Mouse (Mus musculus) v-Abl transformed pro-B cells (cell line): ENCODE measurements around the gene Plppr2.

Source experiments
- in situ Hi-C, 2 experiments: fragments of 400-800 bp; cut with MboI; formaldehyde crosslinking; loops; one replicate each; pipeline ENCODE4 v1.15.1; 2025; ENCODE audit not compliant: unreplicated experiment in 2 of 2

Gene Plppr2

DNA sequence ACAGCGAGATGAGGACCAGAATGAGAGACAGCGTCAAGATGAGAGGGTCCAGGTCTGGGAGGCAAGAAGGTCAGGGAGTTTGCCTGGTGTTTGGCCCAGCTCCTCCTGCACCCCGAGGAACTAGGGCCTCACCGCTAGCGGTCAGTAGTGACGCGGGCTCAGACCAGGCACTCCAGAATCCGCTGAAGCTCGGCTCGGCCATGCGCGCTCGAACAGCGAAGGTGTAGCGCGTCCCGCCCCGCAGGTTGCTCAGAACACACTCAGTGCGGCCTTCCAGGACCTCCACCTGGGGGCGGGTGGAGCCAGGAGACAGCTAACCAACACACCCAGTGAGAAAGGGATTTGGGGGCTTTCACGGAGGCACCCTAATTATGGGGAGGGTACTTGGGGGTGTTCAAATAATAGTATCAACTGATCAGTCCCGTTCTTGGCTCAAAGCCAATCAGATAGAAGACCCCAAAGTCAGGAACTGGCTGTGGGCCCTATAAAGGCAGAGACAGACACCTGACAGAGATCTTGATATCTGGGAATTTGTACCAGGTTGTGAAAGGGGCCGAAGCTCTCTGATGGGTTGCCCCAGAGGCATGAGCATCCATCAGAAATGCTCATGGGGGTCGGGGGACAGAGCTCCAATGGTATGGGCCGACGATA is 23.9 kb downstream of the Plppr2 start:
- in situ Hi-C loops = no loop called here

DNA sequence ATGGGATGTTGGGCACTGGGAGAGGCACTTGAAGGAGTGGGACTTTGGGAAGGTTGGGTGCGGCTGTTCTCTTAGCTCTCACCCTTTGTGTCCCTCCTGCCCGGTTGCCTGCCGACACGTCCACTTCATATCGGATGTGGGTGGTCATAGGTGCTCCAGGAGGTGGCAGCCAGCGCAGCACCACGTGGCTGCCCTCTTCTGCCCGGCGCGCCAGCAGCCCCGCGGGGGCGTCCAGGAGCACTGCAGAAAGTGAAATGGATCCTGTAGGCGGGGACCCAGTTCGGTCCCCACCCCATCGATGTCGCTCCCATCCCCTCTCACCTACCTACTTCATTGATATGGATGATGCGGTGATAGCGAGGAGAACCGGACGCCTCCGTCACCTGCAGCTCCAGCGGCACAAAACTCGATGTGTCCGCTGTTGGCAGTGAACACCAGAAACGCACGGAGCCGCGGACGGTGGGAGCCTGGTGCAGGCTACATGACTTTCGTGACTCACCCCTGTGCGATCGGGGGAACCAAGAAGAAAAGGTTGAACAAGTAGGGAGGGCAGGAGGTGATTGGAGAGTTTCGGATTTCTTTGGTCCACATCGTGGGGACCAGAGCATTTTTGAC is 24.6 kb downstream of the Plppr2 start:
- in situ Hi-C loops = no loop called here

DNA sequence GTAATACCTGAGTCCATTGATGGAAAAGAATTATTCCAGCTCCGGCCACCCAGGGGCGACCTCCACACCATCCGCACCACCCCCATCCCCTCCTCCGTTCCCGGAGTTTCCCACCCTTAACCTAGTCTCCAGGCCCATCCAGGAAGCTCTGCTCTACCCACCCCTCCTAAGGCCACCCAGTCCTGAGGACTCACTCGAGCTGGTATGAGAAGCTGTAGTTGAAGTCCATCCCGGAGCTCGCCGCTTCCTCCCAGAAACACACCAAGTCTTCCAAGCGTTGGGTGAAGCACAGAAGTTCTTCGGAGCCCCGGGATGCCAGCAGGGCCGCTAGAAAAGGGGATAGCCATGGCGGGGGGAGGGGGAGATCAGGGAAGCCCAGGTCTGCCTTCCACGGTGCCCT is 25.2 kb downstream of the Plppr2 start:
- in situ Hi-C loops = no loop called here

DNA sequence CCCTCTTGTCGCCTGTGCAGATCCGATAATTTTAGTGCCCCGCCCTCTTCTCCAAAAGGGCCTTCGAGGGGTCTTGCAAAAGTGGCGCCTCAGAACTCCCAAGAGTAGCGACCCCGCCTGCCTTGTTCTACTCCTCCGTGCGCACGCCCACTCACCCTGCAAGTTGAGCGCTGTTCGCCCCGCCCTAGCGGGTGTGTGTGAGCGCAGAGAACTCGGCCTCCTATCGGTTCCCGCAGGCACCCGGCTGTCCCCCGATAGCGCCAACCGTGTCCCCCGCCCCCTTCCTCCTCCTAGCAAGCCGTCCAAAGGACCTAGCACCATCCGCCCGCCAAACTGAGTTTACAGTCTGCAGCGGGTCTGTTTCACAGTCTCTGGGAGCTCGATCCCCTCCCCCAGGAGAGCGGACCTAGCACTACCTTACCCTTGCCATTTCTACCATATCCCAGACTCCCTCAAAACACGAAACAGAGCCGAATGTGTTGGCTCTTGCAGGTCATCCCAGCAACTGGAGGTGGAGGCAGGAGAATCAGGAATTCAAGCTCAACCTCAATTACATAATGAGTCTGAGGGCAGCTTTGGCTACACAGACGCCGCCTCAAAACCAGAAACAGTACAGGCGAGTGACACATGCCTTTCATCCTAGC is 25.7 kb downstream of the Plppr2 start:
- in situ Hi-C loops = no loop called here

DNA sequence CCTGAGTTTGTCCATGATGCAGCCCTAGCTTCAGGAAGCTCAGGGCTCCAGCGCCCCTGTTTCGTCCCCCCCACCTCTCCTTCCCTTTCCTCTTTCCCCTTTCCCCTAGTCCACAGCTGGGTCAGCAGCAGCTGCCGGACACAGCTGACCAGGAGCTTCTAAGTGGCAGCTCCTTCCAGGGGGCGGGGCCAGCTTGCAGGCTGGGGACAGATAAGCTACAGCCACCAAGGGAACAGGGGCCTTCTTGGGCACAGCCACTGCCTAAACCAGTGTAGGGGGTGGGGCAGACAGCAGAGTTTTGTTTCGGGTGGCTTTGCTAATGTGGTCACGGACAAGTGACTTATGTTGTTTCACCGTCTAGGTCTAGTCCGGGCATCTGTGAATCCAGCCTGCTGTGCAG is 26.6 kb downstream of the Plppr2 start, which contains the start of gene Epor:
Gene Epor, minus strand, starts transcription at position 90 of the 400 bp plus-strand sequence.
- in situ Hi-C loops = no loop called here

DNA sequence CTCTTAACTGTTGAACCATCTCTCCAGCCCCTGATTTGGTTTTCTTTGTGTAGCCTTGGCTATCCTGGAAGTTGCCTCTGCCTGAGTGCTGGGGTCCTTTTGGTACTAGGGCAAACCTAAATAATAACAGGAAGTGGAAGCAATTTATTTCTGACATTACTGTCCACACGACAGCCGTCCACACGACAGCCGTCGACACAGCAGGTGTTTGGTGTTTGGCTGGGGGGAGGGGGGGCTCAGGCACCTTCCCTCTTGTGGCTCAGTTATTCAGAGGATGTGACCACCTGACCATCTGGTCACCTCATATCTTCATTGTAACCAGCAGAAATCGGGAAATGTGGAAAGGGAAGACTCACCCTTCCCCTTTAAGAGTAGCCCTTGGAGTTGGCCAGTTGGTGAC is 32.0 kb downstream of the Plppr2 start:
- in situ Hi-C loops = no loop called here

DNA sequence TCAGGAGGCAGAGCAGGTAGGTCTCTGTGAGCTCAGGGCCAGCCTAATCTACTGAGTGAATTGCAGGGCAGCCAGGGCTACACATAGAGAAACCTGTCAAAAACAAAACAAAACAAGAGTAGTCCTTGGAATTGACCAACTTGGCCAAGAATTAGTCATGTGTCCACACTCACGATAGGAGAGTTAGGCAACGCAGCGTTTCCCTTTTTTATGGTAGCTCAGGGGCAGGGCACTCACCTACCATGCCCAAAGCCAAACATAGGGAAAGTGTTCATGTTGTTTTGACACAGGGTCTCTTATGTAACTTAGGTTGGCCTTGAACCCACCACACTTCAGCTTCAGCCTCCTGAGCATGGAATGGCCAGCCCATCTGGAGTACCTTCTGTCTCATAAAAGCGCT is 32.5 kb downstream of the Plppr2 start:
- in situ Hi-C loops = no loop called here

DNA sequence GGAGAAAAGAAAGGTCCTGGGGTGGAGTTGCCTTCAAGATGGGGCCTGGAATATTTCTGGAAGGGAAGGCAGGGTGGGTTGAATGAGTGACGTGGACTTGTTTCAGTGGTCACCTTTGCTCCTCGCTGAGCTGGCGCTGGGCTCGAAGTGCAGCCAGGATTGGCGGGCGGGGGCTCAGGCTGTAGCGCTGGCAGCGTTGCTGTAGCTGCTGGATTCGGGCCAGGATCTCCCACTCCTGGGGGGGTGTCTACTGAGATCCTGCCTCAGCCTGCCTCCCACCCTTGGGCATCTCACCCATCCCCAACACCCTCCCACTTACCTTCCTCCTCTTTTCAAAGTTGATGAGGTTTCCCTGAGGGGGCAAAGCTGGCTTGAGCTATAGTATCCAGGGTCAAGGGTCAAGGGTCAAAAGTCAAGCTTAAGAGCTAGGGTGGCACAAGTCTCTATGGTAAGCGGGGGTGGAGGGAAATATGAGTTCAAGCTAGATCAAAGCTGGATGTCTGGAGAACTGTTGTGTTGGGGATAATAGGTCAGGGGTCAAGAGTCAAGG is 39.9 kb downstream of the Plppr2 start:
- in situ Hi-C loops = loop anchor here (5.0 to 10.0 kb wide), 6 partner anchors 81 to 438 kb away; partner anchors contain the start of genes 9530077C05Rik (in 1 of the 2), Pigyl (in 1 of the 2) and Zfp809 (in 1 of the 2)

DNA sequence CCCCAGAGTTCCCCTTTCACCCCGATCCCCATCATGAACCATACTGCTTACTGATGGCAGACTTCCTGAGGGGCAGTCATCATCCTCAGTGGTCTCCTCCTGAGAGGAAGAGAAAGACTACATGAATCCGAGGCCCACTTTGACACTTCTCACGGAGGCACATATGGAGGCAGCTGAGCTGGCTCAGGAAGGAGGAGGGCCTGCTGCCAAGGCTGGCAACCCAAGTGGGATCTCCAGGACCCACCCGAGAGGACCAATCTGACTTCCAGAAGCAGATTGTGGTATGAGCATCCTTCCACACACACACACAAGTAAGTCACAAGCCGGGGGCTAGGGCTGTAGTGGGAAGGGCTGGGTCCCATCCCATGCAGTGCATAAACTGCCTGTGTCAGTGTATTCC is 40.5 kb downstream of the Plppr2 start:
- in situ Hi-C loops = loop anchor here (5.0 to 10.0 kb wide), 6 partner anchors 80 to 437 kb away; partner anchors contain the start of genes 9530077C05Rik (in 1 of the 2), Pigyl (in 1 of the 2) and Zfp809 (in 1 of the 2)

DNA sequence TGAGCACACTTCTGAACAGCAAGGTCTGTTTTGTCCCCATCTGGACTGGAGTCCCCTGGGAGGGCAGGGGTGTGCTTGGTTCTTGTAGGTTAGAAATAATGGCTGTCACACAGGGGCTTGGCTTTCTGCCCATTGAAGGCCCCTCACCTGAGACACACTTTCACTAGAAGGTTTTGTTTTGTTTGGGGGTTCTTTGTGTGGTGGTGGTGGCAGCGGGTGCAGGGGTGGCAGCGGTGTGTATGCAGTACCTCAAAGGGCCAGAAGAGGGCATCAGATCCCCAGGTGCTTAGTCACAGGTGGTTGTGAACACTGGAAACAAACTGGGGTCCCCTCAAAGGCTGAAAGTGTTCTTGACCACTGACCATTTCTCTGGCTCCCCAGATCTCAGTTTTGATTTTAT is 41.1 kb downstream of the Plppr2 start:
- in situ Hi-C loops = loop anchor here (5.0 to 10.0 kb wide), 6 partner anchors 79 to 437 kb away; partner anchors contain the start of genes 9530077C05Rik (in 1 of the 2), Pigyl (in 1 of the 2) and Zfp809 (in 1 of the 2)

DNA sequence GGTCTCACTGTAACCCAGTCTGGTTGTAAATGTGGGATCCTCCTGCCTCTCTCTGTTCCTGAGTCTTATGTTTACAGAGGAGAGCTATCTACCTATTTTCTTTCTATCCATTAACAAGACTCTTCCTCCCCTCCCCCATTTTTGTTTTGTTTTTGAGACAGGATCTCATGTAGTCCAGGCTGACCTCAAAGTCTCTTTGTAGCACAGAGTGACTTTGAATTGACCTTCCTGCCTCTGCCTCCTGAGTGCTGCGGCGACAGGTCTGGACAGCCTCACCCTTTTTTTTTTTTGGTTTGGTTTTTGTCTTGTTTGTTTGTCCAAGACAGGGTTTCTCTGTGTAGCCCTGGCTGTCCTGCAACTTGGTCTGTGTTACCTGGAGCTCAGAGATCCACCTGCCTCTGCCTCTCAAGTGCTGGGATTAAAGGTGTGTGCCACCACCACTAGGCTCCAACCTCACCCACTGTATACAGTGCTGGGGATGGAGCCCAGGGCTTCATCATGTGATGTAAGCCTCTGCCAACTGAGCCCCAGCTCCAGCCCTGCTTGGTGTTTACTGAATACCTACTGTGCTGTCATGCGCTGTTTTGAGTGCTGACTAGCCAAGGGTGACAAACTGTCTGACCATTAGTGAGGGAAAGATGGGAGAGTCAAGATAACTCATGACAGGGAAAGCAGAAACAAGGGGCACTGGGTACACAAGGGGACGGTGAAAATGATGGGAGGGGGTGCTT is 41.7 kb downstream of the Plppr2 start:
- in situ Hi-C loops = loop anchor here (5.0 to 10.0 kb wide), 6 partner anchors 79 to 436 kb away; partner anchors contain the start of genes 9530077C05Rik (in 1 of the 2), Pigyl (in 1 of the 2) and Zfp809 (in 1 of the 2)

DNA sequence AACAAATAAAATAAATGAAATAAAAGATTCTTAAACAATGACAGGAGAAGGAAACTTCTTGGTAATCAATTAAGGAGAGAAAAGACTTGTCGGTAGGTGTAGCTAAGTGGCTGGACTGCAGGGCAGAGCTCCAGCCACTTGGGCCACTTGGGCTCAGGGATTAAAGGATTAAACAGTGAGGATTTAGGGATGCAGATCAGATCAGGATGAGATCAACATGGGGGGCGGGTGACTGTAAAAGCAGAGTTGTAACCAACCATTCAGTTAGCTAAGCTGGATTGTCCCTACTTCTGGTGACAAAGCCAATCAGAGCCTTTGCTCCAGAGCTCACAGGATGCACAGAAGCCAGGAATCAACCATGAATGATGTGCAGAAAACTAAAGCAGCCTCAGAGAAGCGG is 47.1 kb downstream of the Plppr2 start:
- in situ Hi-C loops = no loop called here

DNA sequence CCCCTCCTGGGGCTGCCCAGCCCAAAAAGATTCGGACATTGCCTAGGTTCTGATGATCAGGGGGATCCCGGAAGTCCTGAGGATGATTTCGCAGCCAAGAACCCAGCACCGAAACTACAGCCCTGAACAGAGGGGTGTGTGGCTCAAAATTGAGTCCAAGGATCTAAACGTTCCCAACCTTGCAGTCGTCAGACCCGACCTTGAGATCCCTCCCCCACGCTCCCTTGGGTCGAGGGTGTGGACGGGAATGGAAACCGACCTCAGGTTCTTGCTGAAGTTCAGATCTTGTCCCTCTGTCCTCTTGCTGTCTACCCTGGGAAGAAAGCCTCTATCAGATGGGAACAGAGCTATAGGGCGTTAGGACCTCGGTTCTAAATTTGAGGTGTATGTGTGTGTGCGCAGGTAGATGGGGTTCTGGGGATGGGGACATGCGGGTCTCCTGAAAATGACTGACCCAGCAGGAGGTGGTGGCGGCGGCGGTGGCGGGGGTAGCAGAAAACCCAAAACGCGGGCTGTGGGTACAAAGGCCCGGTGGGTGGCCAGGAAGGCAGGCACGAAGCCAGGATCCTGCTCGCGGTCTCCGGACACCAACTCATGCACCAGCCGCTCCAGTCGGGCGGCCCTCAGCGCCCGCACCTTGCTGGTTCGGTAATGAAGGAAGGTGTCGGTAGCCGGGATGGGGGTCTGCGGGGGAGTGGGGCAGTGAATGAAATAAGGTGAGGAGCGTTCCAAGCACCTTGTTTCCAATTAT is 50.9 kb downstream of the Plppr2 start:
- in situ Hi-C loops = no loop called here

DNA sequence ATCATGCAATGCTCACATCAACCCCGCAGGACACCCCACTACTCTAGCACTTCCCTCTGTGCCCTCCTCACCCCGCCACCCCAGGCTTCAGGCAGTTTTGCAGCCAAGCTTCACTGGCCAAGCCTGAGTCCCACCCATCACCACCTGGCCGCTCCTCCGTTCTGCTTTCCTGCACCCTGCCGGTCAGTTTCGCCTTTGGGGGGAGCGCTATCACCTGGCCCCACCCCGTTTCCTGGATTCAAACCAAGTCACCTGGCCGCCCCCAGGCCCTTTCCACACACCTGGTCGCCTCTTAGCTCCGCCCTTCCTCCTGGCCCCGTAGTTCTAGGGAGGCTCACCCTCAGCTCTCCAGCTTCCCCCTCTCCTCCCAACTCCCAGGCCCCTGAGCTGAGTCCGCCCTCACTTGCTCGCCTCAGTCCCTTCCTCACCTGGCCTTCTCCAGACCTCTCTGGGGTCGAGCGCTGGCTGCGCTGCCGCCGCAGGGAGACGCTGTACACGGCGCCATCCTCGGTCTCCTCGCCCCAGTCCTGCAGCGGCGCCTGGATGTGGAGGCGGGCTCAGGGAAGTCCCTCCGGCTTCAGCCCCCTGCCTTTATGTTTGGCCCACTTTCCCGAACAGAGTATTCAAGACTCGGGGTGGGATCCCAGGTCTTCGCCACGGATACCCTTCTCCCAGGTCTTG is 51.7 kb downstream of the Plppr2 start:
- in situ Hi-C loops = no loop called here

DNA sequence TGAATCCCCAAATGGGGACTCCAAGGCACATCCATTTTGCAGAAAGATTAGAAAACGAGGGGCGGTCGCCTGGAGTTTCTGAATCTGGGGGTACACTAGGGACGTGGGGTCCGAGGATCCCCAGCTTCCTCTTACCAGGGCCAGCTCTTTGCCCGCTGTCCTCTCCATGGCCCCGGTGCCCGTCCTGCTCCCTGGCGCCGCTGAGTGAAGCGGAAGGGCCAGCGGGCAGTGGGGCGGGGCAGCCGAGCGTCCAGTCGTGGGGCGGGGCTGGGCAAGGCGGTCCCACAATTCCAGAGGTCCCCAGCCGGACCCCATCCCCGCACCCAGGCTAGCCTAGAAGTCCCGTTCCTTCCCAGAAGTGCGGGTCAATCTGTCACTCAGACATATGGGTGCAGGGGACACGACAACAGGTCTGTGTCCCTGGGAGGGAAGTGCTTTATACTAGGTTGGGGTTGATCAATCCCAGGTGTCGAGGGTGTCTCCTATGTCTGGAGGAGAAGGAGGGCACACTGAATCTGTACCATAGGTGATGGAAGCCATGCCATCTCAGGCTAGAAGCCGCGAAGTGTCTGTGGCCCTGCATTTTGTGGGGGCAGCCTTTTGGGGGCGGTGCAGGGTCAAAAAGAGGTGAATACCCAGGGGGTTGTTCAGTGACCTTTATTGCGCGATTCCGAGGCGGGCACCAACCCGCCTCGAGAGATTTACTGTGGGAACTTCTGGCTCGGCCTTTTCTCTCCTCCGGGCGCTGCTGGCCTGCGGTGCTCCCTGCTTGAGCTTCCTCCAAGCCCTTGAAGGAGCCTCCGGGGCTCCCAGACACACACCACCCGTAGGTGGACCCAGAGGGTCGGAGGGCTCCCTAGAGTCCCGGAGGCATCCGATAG is 52.6 kb downstream of the Plppr2 start, which contains the start of gene Rgl3:
Gene Rgl3, minus strand, starts transcription at position 217 of the 881 bp plus-strand sequence.
- in situ Hi-C loops = no loop called here

DNA sequence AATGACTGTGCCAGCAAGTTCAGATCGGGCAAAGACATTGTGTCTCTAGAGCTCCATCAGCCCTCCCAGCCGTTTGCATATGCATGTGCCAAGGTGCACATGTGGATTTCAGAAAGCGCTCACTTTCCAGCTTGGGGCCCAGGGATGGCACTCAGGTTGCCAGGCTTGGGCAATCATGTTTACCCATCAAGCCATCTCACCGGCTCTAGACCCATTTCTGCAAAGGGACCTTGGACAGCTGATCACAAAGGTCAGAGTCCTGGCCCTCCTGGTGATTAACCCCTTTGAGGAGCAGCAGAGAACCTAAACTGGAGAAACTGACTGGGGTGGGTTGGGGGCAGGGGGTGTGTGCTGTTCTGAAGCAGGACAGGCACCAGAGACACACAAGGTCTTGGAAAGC is 55.4 kb downstream of the Plppr2 start:
- in situ Hi-C loops = no loop called here

DNA sequence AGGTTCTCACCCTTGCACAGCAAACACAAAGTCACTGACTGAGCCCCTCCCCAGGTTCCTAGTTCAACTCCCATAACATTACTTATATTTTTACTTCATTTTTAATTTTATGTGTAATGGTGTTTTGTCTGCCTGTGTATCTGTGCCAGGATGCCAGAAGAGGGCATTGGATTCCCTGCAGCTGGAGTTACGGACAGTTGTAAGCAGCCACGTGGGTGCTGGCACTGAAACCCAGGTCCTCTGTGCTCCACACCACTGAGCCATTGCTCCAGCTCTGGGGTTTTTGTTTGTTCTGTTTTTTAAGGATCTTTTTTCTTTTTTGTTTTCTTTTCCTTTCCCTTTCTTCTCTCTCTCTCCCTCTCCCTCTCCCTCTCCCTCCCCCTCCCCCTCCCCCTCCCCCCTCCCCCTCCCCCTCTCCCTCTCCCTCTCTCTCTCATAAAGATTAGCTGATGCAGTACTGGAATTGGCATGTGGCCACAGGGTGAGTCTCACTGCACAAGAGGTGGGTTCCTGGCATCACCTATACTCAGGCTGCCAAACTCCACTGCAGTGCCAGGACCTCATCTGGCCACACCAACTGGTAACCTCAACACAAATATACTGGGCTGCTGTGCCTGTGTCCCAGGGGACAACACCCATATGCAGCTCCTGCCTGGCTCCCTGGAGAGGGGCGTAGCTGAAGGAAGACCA is 59.5 kb downstream of the Plppr2 start:
- in situ Hi-C loops = no loop called here
